Mouse (Mus musculus): ENCODE results near the gene 2200002D01Rik. TPM values are rescaled to one million over a fixed set of nuclear protein-coding genes. Genes with fewer than 3 reads are reported as not detected.
A peak's percentile ranks its signal among the peaks of the same experiment; 100 is the strongest.
"Not testable (repeated sequence)": the region's sequence is repeated elsewhere in the genome, so short reads cannot be mapped to it uniquely, and the experiment has no call there.

Gene 2200002D01Rik
- polyA plus RNA-seq, 1 experiment from 2014 or later, result 1.5 TPM

DNA sequence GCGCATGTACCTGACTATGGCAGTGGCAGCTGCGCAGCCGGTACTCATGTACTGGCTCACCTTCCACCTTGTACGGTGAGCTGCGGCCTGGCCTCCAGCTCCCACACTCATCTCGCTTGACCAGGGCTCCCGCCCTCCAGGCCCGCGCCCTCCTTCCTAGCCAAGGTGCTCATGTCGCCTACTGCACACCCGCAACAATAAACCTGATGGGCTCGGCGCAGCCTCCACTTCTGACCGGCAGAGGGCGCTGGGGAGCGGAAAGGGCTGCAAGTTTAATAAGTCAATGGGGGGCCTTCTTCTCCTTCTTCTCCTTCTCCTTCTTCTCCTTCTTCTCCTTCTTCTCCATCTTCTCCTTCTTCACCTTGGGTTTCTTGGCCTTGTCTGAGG lies 959 bp downstream of the 2200002D01Rik start:
- 25% methylated on average over 16 of the region's 16 CpGs for WGBS
- Histone ChIP-seq H3K27ac (ENCODE audit: low read length) (no peak overlapping the region), H3K4me1 (replicated peaks; ENCODE audit: control insufficient read depth, insufficient read depth, low read length) (peaks cover 5% of the 10 kb centered on the region; the same call in 1 of the 2 replicates), H3K9me3 (ENCODE audit: control insufficient read depth, low read length) (no peaks in the 10 kb centered on the region), H3K9ac (replicated peaks; ENCODE audit: low read depth, low read length) (no peak overlapping the region), H3K4me2 (ENCODE audit: low read length) (no peak overlapping the region), H3K4me3 (replicated peaks; ENCODE audit: low read length) (no peak overlapping the region), H3K27me3 (replicated peaks; ENCODE audit: control insufficient read depth, insufficient read depth, low read length) (peaks cover 5% of the 10 kb centered on the region; the same call in 1 of the 2 replicates), H3K36me3 (ENCODE audit: control insufficient read depth, insufficient read depth) (no peaks in the 10 kb centered on the region; the same call in 1 of the 2 replicates)
- no peak for ATAC-seq

DNA sequence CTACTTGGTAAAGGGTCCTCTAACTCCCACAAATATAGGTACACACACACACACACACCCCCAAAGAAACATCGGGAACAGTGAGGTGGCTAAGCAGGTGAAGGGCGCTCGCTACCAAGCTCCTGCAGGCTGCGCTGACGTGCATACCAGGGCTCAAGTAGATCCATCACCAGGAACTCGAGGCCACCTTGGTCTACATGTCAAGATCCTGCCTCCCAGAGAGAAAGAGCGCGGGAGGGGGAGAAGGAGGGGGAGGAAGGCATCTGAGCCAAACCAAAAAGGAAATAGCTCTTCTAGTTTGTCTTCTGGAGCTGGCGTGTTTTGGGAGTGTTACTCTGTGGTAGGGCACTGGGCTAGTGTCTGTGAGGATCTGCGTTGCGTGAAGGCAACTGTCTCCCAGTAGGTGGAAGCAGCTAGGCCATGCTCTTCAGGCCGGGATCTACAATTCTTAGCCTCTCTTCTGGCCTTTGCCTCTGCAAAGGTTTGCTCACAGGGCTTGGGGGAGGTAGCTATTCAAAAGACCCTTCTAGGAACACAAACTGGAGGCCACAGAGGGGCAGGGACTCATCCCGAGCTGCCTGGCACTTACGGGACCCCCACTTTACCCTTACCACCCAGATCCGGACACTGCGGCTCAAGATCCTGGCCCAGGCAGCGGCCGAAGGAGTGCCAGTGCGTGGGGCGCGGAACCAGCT lies 1.5 kb downstream of the 2200002D01Rik start:
- Histone ChIP-seq H3K9me3 (ENCODE audit: control insufficient read depth, low read length) (no peaks in the 10 kb centered on the region), H3K4me2 (ENCODE audit: low read length) (no peak overlapping the region), H3K27ac (ENCODE audit: low read length) (no peak overlapping the region), H3K9ac (replicated peaks; ENCODE audit: low read depth, low read length) (no peak overlapping the region), H3K27me3 (replicated peaks; ENCODE audit: control insufficient read depth, insufficient read depth, low read length) (peaks cover 5% of the 10 kb centered on the region; the same call in 1 of the 2 replicates), H3K4me3 (replicated peaks; ENCODE audit: low read length) (no peak overlapping the region), H3K4me1 (replicated peaks; ENCODE audit: control insufficient read depth, insufficient read depth, low read length) (peaks cover 5% of the 10 kb centered on the region; the same call in 1 of the 2 replicates), H3K36me3 (ENCODE audit: control insufficient read depth, insufficient read depth) (no peaks in the 10 kb centered on the region; the same call in 1 of the 2 replicates)
- no peak for ATAC-seq
- 89% methylated on average over 21 of the region's 21 CpGs for WGBS

DNA sequence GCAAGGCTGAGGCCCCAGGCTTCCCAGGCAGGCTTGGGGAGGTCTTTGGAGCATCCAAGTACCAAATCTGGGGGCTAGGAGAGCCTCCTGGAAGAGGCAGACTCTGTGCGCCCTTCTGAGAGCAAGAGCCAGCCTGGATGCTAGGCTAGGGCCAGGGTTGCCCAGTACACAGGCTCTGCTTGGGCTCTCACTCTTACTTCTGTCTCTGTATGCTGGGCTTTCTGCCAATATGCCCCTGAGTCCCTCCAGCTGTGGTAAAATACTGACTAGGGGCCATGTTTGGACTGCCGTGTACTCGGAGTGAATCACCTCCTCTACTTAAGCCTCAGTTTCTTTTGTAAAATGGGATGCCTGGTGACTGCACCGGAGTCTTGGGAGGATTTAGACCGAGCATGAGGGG lies 2.3 kb downstream of the 2200002D01Rik start:
- no peak overlapping the region for H3K9ac ChIP-seq (replicated peaks; ENCODE audit: low read depth, low read length)
- ATAC-seq, result no peak
- WGBS, result 81% methylated on average over 5 of the region's 5 CpGs
- H3K9me3 ChIP-seq (ENCODE audit: control insufficient read depth, low read length), result no peaks in the 10 kb centered on the region
- H3K4me2 ChIP-seq (ENCODE audit: low read length), result no peak overlapping the region
- peaks cover 5% of the 10 kb centered on the region; the same call in 1 of the 2 replicates for H3K4me1 ChIP-seq (replicated peaks; ENCODE audit: control insufficient read depth, insufficient read depth, low read length)
- H3K4me3 ChIP-seq (replicated peaks; ENCODE audit: low read length), result no peak overlapping the region
- no peak overlapping the region for H3K27ac ChIP-seq (ENCODE audit: low read length)
- H3K27me3 ChIP-seq (replicated peaks; ENCODE audit: control insufficient read depth, insufficient read depth, low read length), result peaks cover 5% of the 10 kb centered on the region; the same call in 1 of the 2 replicates
- H3K36me3 ChIP-seq (ENCODE audit: control insufficient read depth, insufficient read depth), result no peaks in the 10 kb centered on the region; the same call in 1 of the 2 replicates

DNA sequence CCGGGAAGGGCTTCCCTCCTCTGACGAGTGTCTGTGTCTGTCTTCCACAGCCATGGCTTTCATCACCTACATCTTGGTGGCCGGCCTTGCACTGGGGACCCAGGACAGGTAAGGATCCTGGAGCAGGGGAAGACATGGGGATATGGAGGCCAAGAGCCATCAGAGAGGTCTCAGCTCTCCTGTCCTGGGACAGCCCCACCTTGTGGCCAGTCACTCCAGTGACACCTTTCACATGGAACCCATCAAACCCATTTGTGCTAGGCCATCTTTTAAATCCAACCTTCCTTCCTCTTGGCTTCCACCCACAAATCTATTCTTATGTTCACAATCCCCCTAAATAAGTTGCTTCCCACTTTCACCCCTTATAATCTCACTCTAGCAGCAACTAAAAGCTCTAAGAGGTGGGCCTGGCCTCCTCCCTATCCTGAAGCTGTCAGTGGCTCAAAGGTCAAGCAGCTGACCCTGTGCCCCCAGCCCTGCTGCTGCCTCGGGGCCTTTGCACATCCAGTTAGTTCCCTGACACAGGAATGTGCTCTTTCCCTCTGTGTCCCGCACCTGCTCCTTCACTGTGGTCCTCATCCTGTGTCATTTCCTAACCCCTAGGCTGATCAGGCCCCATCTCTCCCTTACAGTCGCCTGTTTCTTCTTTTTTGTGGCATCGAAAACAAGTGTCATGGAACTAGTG lies 3.4 kb downstream of the 2200002D01Rik start:
- no peaks in the 10 kb centered on the region for H3K9me3 ChIP-seq (ENCODE audit: control insufficient read depth, low read length)
- H3K4me3 ChIP-seq (replicated peaks; ENCODE audit: low read length), result no peak overlapping the region
- peaks cover 5% of the 10 kb centered on the region; the same call in 1 of the 2 replicates for H3K4me1 ChIP-seq (replicated peaks; ENCODE audit: control insufficient read depth, insufficient read depth, low read length)
- WGBS, result 84% methylated on average over 7 of the region's 7 CpGs
- H3K27ac ChIP-seq (ENCODE audit: low read length), result no peak overlapping the region
- no peak overlapping the region for H3K4me2 ChIP-seq (ENCODE audit: low read length)
- H3K9ac ChIP-seq (replicated peaks; ENCODE audit: low read depth, low read length), result no peak overlapping the region
- peaks cover 5% of the 10 kb centered on the region; the same call in 1 of the 2 replicates for H3K27me3 ChIP-seq (replicated peaks; ENCODE audit: control insufficient read depth, insufficient read depth, low read length)
- no peaks in the 10 kb centered on the region; the same call in 1 of the 2 replicates for H3K36me3 ChIP-seq (ENCODE audit: control insufficient read depth, insufficient read depth)
- no peak for ATAC-seq

DNA sequence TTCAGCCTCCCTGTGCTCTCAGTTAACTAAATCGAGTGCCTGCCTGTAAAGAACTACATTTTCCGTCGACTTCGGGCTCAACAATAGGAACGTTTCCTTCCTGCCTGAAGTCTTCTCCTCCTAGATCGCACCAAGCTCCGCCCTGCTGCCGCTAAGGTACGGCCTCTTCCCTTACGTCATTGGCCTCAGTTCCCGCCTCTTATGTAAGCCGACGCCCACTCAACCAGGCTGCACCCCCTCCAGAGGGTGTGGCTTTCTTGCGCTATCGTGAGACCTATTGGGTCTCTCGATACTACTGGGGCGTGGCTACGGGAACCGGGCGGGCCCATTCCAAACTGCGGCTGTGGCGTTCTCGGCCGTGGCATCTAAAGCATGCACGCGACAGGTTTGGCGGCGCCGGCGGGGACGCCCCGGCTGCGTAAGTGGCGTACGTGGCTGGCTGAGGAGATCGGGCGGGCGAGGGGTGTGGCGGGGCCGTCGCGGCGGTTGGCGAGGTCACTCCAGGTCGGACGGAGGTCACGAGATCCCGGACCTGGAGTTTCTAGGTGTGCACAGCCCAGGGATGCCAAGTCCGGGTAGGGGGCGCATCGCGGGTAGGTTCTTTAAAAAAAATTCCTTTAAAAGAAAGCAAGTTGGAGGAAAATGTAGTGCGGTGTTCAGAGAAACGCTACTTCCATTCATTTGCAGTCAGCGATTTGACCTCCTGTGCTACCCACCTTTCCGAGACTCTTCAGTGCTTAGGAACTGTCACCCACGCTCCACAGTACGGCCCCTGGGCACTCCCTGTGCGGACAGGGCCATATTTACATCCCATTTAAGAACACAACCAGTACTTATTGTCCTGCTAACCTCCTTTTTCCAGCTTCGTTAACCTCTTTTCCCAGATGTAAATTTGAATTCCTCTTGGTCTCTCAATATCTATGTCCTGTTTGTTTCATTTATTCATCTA lies 10.0 kb downstream of the 2200002D01Rik start, which contains the start of gene Yif1b:
Yif1b (plus strand) TSS at position 311 of the 949 bp plus-strand sequence.
- H3K36me3 ChIP-seq (ENCODE audit: control insufficient read depth, insufficient read depth), result no peaks in the 10 kb centered on the region
- H3K4me1 ChIP-seq (replicated peaks; ENCODE audit: control insufficient read depth, insufficient read depth, low read length), result peaks cover 9% of the 10 kb centered on the region
- under 1% methylated on average over 60 of the region's 60 CpGs for WGBS
- peak; percentile 99 for ATAC-seq
- peak within 1 kb of the TSS; percentile 95 for H3K4me2 ChIP-seq (ENCODE audit: low read length)
- H3K9me3 ChIP-seq (ENCODE audit: control insufficient read depth, low read length), result no peaks in the 10 kb centered on the region; the same call in 1 of the 2 replicates
- H3K27ac ChIP-seq (ENCODE audit: low read length), result peak within 1 kb of the TSS; percentile 87
- peak within 1 kb of the TSS; percentile 75 for H3K4me3 ChIP-seq (replicated peaks; ENCODE audit: low read length)
- H3K27me3 ChIP-seq (replicated peaks; ENCODE audit: control insufficient read depth, insufficient read depth, low read length), result peaks cover 2% of the 10 kb centered on the region; the same call in 1 of the 2 replicates
- H3K9ac ChIP-seq (replicated peaks; ENCODE audit: low read depth, low read length), result peak within 1 kb of the TSS; percentile 77

DNA sequence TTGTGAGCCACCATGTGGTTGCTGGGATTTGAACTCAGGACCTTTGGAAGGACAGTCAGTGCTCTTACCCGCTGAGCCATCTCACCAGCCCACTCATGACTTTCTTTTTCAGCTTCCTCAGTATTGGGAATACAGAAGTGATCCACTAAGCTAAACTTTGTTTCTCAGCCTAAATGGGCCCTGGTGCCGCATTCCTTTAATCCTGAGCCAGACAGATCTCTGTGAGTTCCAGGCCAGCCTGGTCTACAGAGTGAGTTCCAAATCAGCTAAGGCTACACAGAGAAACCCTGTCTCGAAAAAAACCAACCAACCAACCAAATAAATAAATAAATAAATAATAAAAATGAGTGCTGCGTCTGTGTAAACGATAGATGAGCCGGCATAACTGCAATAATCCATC lies 10.7 kb downstream of the 2200002D01Rik start:
- WGBS, result 28% methylated on average over 6 of the region's 6 CpGs
- ATAC-seq, result peak; percentile 11
- Histone ChIP-seq H3K9ac (replicated peaks; ENCODE audit: low read depth, low read length) (peak overlapping the region; percentile 55), H3K27ac (ENCODE audit: low read length) (peak overlapping the region; percentile 87), H3K4me3 (replicated peaks; ENCODE audit: low read length) (peak overlapping the region; percentile 75), H3K4me2 (ENCODE audit: low read length) (peak overlapping the region; percentile 58)
- not testable (repeated sequence) for H3K27me3 ChIP-seq (replicated peaks; ENCODE audit: control insufficient read depth, insufficient read depth, low read length); H3K36me3 ChIP-seq (ENCODE audit: control insufficient read depth, insufficient read depth); H3K9me3 ChIP-seq (ENCODE audit: control insufficient read depth, low read length); H3K4me1 ChIP-seq (replicated peaks; ENCODE audit: control insufficient read depth, insufficient read depth, low read length)

DNA sequence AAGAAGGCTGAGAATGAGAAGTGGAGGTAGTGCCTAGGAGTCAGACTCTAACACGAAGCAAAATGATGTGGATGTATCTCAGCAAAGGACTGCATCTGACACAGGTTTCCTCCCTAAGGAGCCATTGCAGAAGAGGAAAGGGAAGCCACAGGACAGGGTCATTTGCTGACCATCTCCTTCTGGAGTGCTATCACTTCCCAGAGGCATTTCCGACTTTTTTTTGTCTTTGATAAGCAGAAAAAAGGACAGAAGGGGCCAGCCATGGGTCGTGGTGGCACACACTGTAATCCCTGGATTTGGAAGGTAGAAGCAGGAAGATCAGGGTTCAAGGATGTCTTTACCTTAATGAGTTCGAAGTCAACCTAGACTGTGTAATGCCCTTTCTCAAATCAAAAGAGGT lies 11.7 kb downstream of the 2200002D01Rik start:
- H3K4me2 ChIP-seq (ENCODE audit: low read length), result no peak overlapping the region
- H3K4me3 ChIP-seq (replicated peaks; ENCODE audit: low read length), result no peak overlapping the region
- no peak overlapping the region for H3K9ac ChIP-seq (replicated peaks; ENCODE audit: low read depth, low read length)
- no peaks in the 10 kb centered on the region; the same call in 1 of the 2 replicates for H3K9me3 ChIP-seq (ENCODE audit: control insufficient read depth, low read length)
- peaks cover 17% of the 10 kb centered on the region for H3K4me1 ChIP-seq (replicated peaks; ENCODE audit: control insufficient read depth, insufficient read depth, low read length)
- 86% methylated on average over 4 of the region's 4 CpGs for WGBS
- H3K27ac ChIP-seq (ENCODE audit: low read length), result no peak overlapping the region
- H3K27me3 ChIP-seq (replicated peaks; ENCODE audit: control insufficient read depth, insufficient read depth, low read length), result peaks cover 16% of the 10 kb centered on the region
- no peaks in the 10 kb centered on the region for H3K36me3 ChIP-seq (ENCODE audit: control insufficient read depth, insufficient read depth)
- no peak for ATAC-seq

DNA sequence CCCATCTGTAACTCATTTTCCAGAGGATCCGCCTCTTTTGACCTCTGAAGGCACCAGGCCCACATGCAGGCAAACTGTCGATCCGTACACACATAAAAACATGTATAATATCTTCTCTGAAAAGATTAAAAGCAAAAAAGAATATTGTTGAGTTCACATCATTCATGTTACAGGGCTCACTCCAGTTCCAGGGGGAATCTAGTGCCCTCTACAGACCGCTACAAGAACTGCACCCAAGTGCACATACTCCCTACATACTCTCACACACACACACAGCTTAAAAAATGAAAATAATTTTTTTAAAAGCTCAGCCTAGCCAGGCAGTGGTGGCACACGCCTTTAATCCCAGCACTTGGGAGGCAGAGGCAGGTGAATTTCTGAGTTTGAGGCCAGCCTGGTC lies 13.6 kb downstream of the 2200002D01Rik start:
- ATAC-seq, result no peak
- H3K9ac ChIP-seq (replicated peaks; ENCODE audit: low read depth, low read length), result no peak overlapping the region
- peaks cover 17% of the 10 kb centered on the region for H3K4me1 ChIP-seq (replicated peaks; ENCODE audit: control insufficient read depth, insufficient read depth, low read length)
- no peak overlapping the region for H3K27ac ChIP-seq (ENCODE audit: low read length)
- 79% methylated on average over 5 of the region's 5 CpGs for WGBS
- peaks cover 30% of the 10 kb centered on the region for H3K27me3 ChIP-seq (replicated peaks; ENCODE audit: control insufficient read depth, insufficient read depth, low read length)
- no peak overlapping the region for H3K4me2 ChIP-seq (ENCODE audit: low read length)
- H3K36me3 ChIP-seq (ENCODE audit: control insufficient read depth, insufficient read depth), result no peaks in the 10 kb centered on the region
- H3K4me3 ChIP-seq (replicated peaks; ENCODE audit: low read length), result no peak overlapping the region
- no peaks in the 10 kb centered on the region; the same call in 1 of the 2 replicates for H3K9me3 ChIP-seq (ENCODE audit: control insufficient read depth, low read length)

Data from forebrain, embryonic 16.5 days (tissue).